Mouse (Mus musculus): ENCODE measurements around the gene Abcd1.
"Not testable (repeated sequence)": the region's sequence is repeated elsewhere in the genome, so short reads cannot be mapped to it uniquely, and the experiment has no call there.

Gene Abcd1

GRCm38 (mm10) chrX:73716109-73716661, at the start of gene Abcd1, which contains the start of gene Bcap31:
Gene Abcd1 (plus strand): TSS chrX:73716597.
Gene Bcap31 (minus strand): TSS chrX:73716175.
- peak; percentile 81 to 83 for DNase-seq

GRCm38 (mm10) chrX:73672031-73672431, 44.4 kb upstream of the Abcd1 start:
- DNase-seq = peak; percentile 59 to 67

GRCm38 (mm10) chrX:73672879-73673618, 43.3 kb upstream of the Abcd1 start, which contains the start of gene Slc6a8:
Gene Slc6a8 (plus strand): TSS chrX:73673150.
- peak; percentile 76 for DNase-seq

GRCm38 (mm10) chrX:73673619-73673967, 42.8 kb upstream of the Abcd1 start:
- DNase-seq = no peak

GRCm38 (mm10) chrX:73673968-73674661, 42.3 kb upstream of the Abcd1 start:
- peak; percentile 33 to 34 for DNase-seq

- DNase-seq = no peak
Measured at GRCm38 (mm10) chrX:73675231-73675630, 41.2 kb upstream of the Abcd1 start.

- DNase-seq = no peak
Measured at GRCm38 (mm10) chrX:73676668-73677067, 39.7 kb upstream of the Abcd1 start.

- no peak for DNase-seq
Measured at GRCm38 (mm10) chrX:73684156-73684555, 32.2 kb upstream of the Abcd1 start.

- DNase-seq = no peak
Measured at GRCm38 (mm10) chrX:73684978-73685377, 31.4 kb upstream of the Abcd1 start.

- peak; percentile 30 to 38 for DNase-seq
Measured at GRCm38 (mm10) chrX:73685629-73686028, 30.8 kb upstream of the Abcd1 start.

GRCm38 (mm10) chrX:73690917-73691629, 25.3 kb upstream of the Abcd1 start:
- DNase-seq = peak; percentile 57 to 58

GRCm38 (mm10) chrX:73700472-73700871, 15.9 kb upstream of the Abcd1 start:
- no peak for DNase-seq

- peak; percentile 33 to 40 for DNase-seq
Measured at GRCm38 (mm10) chrX:73715476-73716108, 805 bp upstream of the Abcd1 start.

- DNase-seq = peak; percentile 13 to 25
Measured at GRCm38 (mm10) chrX:73716709-73717545, 530 bp downstream of the Abcd1 start.

- peak; percentile 11 to 30 for DNase-seq
Measured at GRCm38 (mm10) chrX:73717667-73718066, 1.3 kb downstream of the Abcd1 start.

- DNase-seq = peak; percentile 7
Measured at GRCm38 (mm10) chrX:73718271-73718670, 1.9 kb downstream of the Abcd1 start.

- DNase-seq = peak; percentile 38 to 44
Measured at GRCm38 (mm10) chrX:73718686-73719362, 2.4 kb downstream of the Abcd1 start.

- DNase-seq = no peak
Measured at GRCm38 (mm10) chrX:73730908-73731307, 14.5 kb downstream of the Abcd1 start.

- DNase-seq = no peak
Measured at GRCm38 (mm10) chrX:73738155-73738554, 21.8 kb downstream of the Abcd1 start.

GRCm38 (mm10) chrX:73739151-73739550, 22.8 kb downstream of the Abcd1 start:
- DNase-seq = no peak

GRCm38 (mm10) chrX:73739841-73740240, 23.4 kb downstream of the Abcd1 start:
- DNase-seq = not testable (repeated sequence)

All from cerebellum, postnatal 36 days (tissue).